Mouse (Mus musculus): ENCODE results near the gene Camk2g.

DNA sequence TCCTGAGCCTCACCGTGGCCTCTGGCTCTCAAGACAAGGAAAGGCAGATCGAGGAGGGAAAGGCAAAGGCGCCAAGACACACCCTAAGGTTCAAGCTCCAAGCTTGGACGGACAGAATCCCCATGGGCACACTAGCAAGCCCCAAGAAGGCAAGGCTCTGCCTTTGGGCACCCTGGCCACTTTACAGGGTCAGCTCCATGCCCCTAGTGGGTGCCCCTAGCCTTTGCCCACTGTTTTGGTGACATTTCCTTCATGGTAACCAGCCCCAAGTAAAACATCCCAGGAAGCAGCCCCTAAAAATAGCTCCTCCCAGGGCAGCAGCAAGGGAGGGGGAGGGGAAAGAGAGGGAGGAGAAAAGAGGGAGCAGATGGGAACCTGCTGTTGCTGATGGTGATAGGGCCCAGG is 7.3 kb downstream of the Camk2g start:
- no peak for TF ChIP-seq POLR2A (IDR thresholded peaks at IDR 0.05; ENCODE audit: insufficient read depth, low read depth, low read length)
- no peak for TF ChIP-seq CTCF (IDR thresholded peaks at IDR 0.05)

All from heart, adult 2 months (tissue).